In the genomic region with DNA sequence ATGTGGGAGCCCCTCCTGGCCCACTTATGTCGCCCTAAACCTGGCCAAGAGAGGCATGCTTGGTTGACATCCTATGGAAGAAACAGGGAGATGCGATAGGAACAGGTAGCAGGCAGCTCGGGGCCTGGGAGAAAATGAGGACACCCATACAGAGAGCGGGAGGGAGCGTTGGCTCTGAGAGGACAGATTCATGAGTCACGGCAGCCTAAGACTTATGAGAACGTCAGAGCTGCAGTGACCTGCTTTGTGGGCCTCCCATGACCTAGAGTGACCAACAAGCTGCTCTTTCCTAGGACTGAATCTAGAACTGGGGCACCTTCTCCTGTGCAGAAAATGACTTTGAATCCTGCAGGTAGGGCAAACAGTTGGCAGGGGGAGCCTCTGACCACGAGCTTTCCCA, we compare ENCODE assay signal across 16 mouse cellular contexts.
DNase-seq lines count a peak whose midpoint lies in the region; ATAC-seq and TF ChIP-seq lines count a peak whose summit lies in the region.
"Had no signal": no experiment of that assay in that cellular context is flagged by ENCODE, and none has a peak within 500 bp of the region (broad histone marks: within the 10 kb centered on the region; RNA-seq: fewer than 3 reads in every experiment).

No protein-coding gene starts in this region.

- H3K4me2 ChIP-seq in hindbrain, postnatal 0 days (ENCODE audit: low read depth, low read length) = no peak overlapping the region
- H3K4me2 ChIP-seq in hindbrain, embryonic 11.5 days (replicated peaks; ENCODE audit: low read depth, low read length) = no peak overlapping the region
- H3K4me2 ChIP-seq in lung, postnatal 0 days (replicated peaks; ENCODE audit: low read depth, low read length) = no peak overlapping the region
- H3K4me2 ChIP-seq: heart, embryonic 15.5 days; limb, embryonic 12.5 days; liver, embryonic 13.5 days; midbrain, embryonic 11.5 days had no signal

- no peak for TF ChIP-seq EP300 in lung, postnatal 0 days (IDR thresholded peaks at IDR 0.05)

- 21% methylated on average over 8 of the region's 8 CpGs for WGBS in cerebellum, adult 2 months
- 84% methylated on average over 8 of the region's 8 CpGs for WGBS in hindbrain, postnatal 0 days
- 87% methylated on average over 8 of the region's 8 CpGs for WGBS in hindbrain, embryonic 11.5 days
- WGBS in lung, postnatal 0 days = 65% methylated on average over 8 of the region's 8 CpGs

- no peaks in the 10 kb centered on the region for H3K27me3 ChIP-seq in cerebellum, adult 2 months (ENCODE audit: control insufficient read depth, insufficient read depth, low read length)
- H3K27me3 ChIP-seq in hindbrain, postnatal 0 days (ENCODE audit: insufficient read depth, low read length) = no peaks in the 10 kb centered on the region
- no peaks in the 10 kb centered on the region for H3K27me3 ChIP-seq in hindbrain, embryonic 11.5 days (ENCODE audit: control insufficient read depth, insufficient read depth, low read length)
- no peaks in the 10 kb centered on the region for H3K27me3 ChIP-seq in lung, postnatal 0 days (replicated peaks; ENCODE audit: insufficient read depth, low read length)
- H3K27me3 ChIP-seq: limb, embryonic 12.5 days; liver, embryonic 13.5 days had no signal

- no peak for TF ChIP-seq POLR2A in cerebellum, adult 2 months (IDR thresholded peaks at IDR 0.05; ENCODE audit: borderline replicate concordance, insufficient read depth, low read length)

- peak; percentile 11; the same call in 1 of the 2 replicates for TF ChIP-seq CTCF in cerebellum, adult 2 months (IDR thresholded peaks at IDR 0.05; ENCODE audit: borderline replicate concordance, insufficient read depth, low read depth, low read length)
- no peak for TF ChIP-seq CTCF in hindbrain, postnatal 0 days (IDR thresholded peaks at IDR 0.05; ENCODE audit: low read depth)
- TF ChIP-seq CTCF in lung, postnatal 0 days (IDR thresholded peaks at IDR 0.05) = peak; percentile 30

- ATAC-seq in hindbrain, postnatal 0 days = no peak
- no peak for ATAC-seq in hindbrain, embryonic 11.5 days (ENCODE audit: low FRiP score)
- no peak for ATAC-seq in lung, postnatal 0 days

- H3K4me3 ChIP-seq in cerebellum, adult 2 months (replicated peaks; ENCODE audit: insufficient read depth, low read depth, low read length) = no peak overlapping the region
- no peak overlapping the region for H3K4me3 ChIP-seq in hindbrain, postnatal 0 days (ENCODE audit: low read length)
- no peak overlapping the region for H3K4me3 ChIP-seq in hindbrain, embryonic 11.5 days (ENCODE audit: low read depth, low read length)
- H3K4me3 ChIP-seq in lung, postnatal 0 days (ENCODE audit: low read depth, low read length) = no peak overlapping the region
- H3K4me3 ChIP-seq: erythroblast, embryonic 14.5 days; heart, embryonic 15.5 days; limb, embryonic 12.5 days; liver, embryonic 13.5 days had no signal

- H3K36me3 ChIP-seq in hindbrain, postnatal 0 days (ENCODE audit: insufficient read depth, low read length) = no peaks in the 10 kb centered on the region
- no peaks in the 10 kb centered on the region for H3K36me3 ChIP-seq in hindbrain, embryonic 11.5 days (ENCODE audit: control insufficient read depth, insufficient read depth, low read length)
- no peaks in the 10 kb centered on the region for H3K36me3 ChIP-seq in lung, postnatal 0 days (ENCODE audit: insufficient read depth, low read length)
- H3K36me3 ChIP-seq: heart, embryonic 15.5 days; limb, embryonic 12.5 days; liver, embryonic 13.5 days had no signal

- no peaks in the 10 kb centered on the region for H3K9me3 ChIP-seq in hindbrain, postnatal 0 days (ENCODE audit: low read length)
- no peaks in the 10 kb centered on the region for H3K9me3 ChIP-seq in hindbrain, embryonic 11.5 days (ENCODE audit: control insufficient read depth, low read length)
- no peaks in the 10 kb centered on the region for H3K9me3 ChIP-seq in lung, postnatal 0 days (ENCODE audit: low read length)
- H3K9me3 ChIP-seq: heart, embryonic 15.5 days; limb, embryonic 12.5 days; liver, embryonic 13.5 days had no signal

- DNase-seq in cerebellum, adult 2 months = peak; percentile 62 to 82
- DNase-seq in cerebellum, adult 11-12 months = no peak
- DNase-seq in hindbrain, postnatal 0 days (ENCODE audit: low spot score) = no peak
- DNase-seq in hindbrain, embryonic 11.5 days (ENCODE audit: low spot score) = no peak
- DNase-seq in lung, postnatal 0 days (ENCODE audit: low spot score) = no peak
- no peak for DNase-seq in lung, postnatal 36 days
- DNase-seq in urinary bladder, adult 18-20 months (ENCODE audit: low spot score in 2 of 2) = no peak
- DNase-seq: B cell, adult 2 months; heart, adult 18-20 months; kidney, postnatal 25 days; liver, embryonic 13.5 days had no signal

- H3K27ac ChIP-seq in cerebellum, adult 2 months (ENCODE audit: insufficient read depth, low read length) = peak overlapping the region; percentile 41; the same call in 1 of the 2 replicates
- H3K27ac ChIP-seq in hindbrain, postnatal 0 days = no peak overlapping the region
- H3K27ac ChIP-seq in hindbrain, embryonic 11.5 days (ENCODE audit: low read depth, low read length) = no peak overlapping the region
- peak overlapping the region; percentile 82 for H3K27ac ChIP-seq in lung, postnatal 0 days (ENCODE audit: low read length)
- H3K27ac ChIP-seq: heart, embryonic 15.5 days; liver, embryonic 13.5 days; macrophage had no signal

- 0 out of 2 replicates have a peak overlapping the region, but pooled peaks have one; percentile 10 for H3K9ac ChIP-seq in hindbrain, postnatal 0 days (replicated peaks; ENCODE audit: low read length)
- no peak overlapping the region for H3K9ac ChIP-seq in hindbrain, embryonic 11.5 days (ENCODE audit: low read depth, low read length)
- H3K9ac ChIP-seq in lung, postnatal 0 days (replicated peaks; ENCODE audit: low read depth) = no peak overlapping the region
- H3K9ac ChIP-seq: heart, embryonic 15.5 days; limb, embryonic 12.5 days; liver, embryonic 13.5 days had no signal

- peaks cover 34% of the 10 kb centered on the region for H3K4me1 ChIP-seq in cerebellum, adult 2 months (ENCODE audit: control insufficient read depth, insufficient read depth, low read length)
- peaks cover 16% of the 10 kb centered on the region for H3K4me1 ChIP-seq in hindbrain, postnatal 0 days (ENCODE audit: insufficient read depth, low read length)
- H3K4me1 ChIP-seq in hindbrain, embryonic 11.5 days (replicated peaks; ENCODE audit: control insufficient read depth, insufficient read depth, low read length) = peaks cover 2% of the 10 kb centered on the region
- H3K4me1 ChIP-seq in lung, postnatal 0 days (ENCODE audit: insufficient read depth, low read depth, low read length) = peaks cover 28% of the 10 kb centered on the region

Comparison
In these comparisons a context has a peak if more than half of its experiments do, and no peak if none do; other contexts are left out.
1. DNase-seq: peak in cerebellum, adult 2 months (2 of 2); none in cerebellum, adult 11-12 months (single experiment), hindbrain, postnatal 0 days (single experiment), hindbrain, embryonic 11.5 days (single experiment), lung, postnatal 0 days (single experiment), lung, postnatal 36 days (single experiment) and urinary bladder, adult 18-20 months (0 of 2).
2. H3K27ac ChIP-seq: peak in cerebellum, adult 2 months (single experiment) and lung, postnatal 0 days (single experiment); none in hindbrain, postnatal 0 days (single experiment) and hindbrain, embryonic 11.5 days (single experiment).